Mouse (Mus musculus): ENCODE data around the gene Tmem202.

DNA sequence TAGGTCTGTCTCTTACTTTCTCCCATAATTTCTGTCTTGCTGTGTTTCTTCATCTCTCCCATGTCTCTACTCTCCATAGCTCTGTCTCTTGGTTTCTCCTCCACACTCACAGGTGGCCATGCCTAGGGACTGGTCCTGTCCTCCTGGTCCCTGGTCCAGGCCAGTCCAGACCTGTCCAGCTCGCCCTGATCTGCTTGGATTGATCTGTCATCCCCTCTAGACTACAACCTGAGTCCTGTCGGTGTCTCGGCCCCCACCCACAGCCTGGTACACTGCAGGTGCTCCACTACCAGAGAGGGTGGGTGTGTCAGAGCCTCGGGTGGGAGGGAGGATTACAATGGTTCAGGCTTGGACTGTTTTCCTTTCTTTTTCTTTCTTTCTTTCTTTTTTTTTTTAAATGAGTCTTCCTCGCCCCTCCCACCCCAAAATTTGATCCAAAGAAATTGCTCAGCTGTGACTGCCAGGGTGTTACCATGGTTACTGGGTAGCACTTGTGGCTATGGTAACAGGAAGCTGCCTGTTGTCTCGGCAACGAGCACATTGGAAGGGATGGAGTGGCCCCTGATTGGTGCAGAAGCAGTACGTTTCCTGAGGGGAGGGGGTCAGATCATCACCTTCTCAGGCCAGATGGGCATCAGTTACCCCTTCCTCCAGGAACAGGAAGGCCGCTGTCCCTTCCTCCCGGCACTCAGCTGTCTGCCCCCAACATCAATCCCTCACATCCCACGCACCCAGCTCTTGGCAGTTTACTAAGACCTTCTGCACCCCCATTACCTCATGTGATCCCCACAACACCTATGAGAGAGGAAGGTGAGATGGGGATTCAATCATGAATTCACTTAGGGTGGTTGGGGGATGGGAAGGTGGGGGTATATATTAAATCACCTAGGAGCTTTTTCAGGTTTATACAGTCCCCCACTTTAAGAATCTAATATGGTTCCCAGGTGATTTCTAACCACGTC is 49.3 kb upstream of the Tmem202 start:
- TF ChIP-seq CTCF (conservative IDR thresholded peaks at IDR 0.05 in 1 of 2, IDR thresholded peaks at IDR 0.05 in 1 of 2; ENCODE audit: low read depth in 2 of 2, low read length in 2 of 2), result no peak
- TF ChIP-seq POLR2A (IDR thresholded peaks at IDR 0.05; ENCODE audit: low read depth, low read length), result no peak
- no peak for TF ChIP-seq MEF2A (IDR thresholded peaks at IDR 0.05; ENCODE audit: borderline replicate concordance, low read depth, low read length)
- no peak for TF ChIP-seq SIN3A (IDR thresholded peaks at IDR 0.05; ENCODE audit: low read length)
- TF ChIP-seq CHD2 (IDR thresholded peaks at IDR 0.05; ENCODE audit: low read length), result no peak
- TF ChIP-seq RCOR1 (conservative IDR thresholded peaks at IDR 0.05; ENCODE audit: low read depth, low read length), result no peak
- TF ChIP-seq BHLHE40 (IDR thresholded peaks at IDR 0.05; ENCODE audit: low read depth, low read length), result no peak
- TF ChIP-seq EP300 (IDR thresholded peaks at IDR 0.05; ENCODE audit: low read length), result no peak
- no peak for TF ChIP-seq USF1 (IDR thresholded peaks at IDR 0.05; ENCODE audit: low read depth, low read length)
